Mouse (Mus musculus) megakaryocyte, adult 5-6 weeks (primary cell): ENCODE measurements around the gene Tacr1. TPM values are rescaled to one million over a fixed set of nuclear protein-coding genes. Genes with fewer than 3 reads are reported as not detected.

Experiments used
- ATAC-seq: 2 replicates; pipeline ENCODE4 v1.8.0; 2016; ENCODE audit warnings: mild to moderate bottlenecking, inconsistent platforms; ENCODE audit not compliant: poor library complexity, severe bottlenecking
- total RNA-seq, 2 experiments: library from RNA; stranded (forward) in 1 of 2; stranded (reverse) in 1 of 2; fragments of 153-499, 151-499 nt in 1 of 2; fragments of 221-1000, 200-1000 nt in 1 of 2; gene quantifications; 2 replicates each; pipeline versions ENCODE4 v1.2.3 to v1.2.4; 2015 to 2017

Tacr1 gene
- total RNA-seq, 2 experiments from 2014 or later = not detected

DNA sequence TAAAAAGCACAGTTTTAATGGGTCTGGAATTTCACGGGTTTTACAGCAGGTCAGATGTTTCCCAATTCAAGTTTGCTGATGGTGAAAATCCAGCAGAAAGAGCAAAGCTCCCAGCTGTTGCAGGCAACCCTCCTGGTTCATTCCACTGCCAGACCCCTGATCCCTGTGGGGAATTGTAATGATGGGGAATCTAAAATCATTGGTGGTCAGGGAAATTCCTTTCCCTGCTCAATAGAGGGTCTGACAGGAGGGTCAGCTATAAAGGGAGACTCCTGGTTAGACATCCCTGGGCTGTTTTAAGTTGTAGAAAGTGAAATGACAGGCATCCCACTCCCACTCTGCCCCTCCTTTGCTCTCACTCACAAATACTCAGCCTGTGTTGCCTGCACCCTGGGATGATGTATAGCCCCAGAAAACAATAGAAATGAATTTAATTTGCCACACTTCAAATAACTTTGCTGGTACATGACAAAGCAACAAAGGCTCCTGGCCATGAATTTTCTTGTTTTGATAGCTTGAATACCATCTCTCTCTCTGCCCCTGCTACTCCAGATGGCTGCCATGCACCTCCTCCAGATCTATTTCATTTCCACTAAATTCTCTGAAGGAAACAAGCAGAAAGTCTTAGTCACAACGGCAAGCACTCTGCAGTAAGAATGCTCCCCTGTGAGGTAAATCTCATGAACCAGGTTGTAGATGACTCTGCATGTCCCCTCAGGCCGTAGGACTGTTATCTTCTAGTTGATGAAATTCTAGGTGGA is 123.2 kb downstream of the Tacr1 start:
- ATAC-seq = no peak

DNA sequence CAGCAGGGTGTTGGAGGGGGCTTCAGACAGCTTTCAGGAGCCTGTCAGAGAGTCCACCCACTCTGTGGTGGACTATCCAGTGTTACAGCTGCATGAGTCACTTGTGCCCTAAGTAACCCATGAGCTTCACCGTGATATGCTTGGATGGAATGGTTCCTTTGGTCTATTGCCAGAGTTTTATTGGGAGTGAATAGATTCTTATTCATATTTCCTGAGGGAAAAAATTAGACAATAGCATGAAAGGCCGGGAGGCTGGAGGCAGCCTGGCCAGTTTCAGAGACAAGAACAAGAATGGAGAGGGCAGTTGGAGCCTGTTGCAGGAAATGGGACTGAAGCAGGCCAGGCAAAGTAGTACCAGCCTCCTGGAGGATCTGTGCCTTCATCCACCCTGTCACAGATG is 126.5 kb downstream of the Tacr1 start:
- no peak for ATAC-seq

DNA sequence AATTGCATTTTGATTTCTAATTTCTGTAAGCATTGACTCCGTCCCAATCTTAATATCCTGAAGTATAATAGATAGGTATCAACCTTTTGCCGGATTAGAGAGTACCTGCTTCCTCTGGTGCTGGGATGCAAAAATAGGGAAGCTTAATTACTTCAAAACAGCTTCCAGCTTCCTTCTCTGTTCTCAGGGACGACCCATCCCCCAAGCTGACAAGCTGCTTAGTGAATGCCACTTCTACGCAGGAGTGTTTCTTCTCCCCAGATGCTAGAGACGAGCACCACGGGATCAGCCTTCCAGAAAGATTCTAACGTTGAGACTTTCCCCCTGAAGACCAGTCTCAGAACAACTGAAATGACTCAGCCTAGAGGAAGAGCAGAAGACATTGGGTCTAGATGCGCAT is 134.5 kb downstream of the Tacr1 start:
- no peak for ATAC-seq

DNA sequence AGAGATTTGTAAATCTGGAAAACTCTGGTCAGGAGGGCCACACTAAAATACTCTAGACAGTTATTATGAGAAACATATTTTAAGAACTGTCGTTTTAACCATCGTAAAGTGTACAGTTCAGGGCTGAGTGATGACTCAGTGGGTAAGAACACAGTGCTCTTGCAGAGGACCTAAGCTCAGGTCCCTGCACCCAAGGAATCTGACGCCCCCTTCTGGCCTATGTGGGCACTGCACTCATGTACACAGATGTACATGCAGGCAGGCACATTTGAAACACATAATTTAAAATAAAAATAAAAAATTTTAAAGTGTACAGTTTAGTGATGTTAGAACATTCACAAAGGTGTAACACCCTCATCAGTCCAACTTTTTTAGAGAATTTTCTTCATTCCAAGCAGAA is 147.1 kb downstream of the Tacr1 start:
- no peak for ATAC-seq

- ATAC-seq = no peak
Measured at GRCm38 (mm10) chr6:82575445-82575844, 173.3 kb downstream of the Tacr1 start.

- ATAC-seq = no peak
Measured at GRCm38 (mm10) chr6:82585396-82585795, 183.3 kb downstream of the Tacr1 start.

- ATAC-seq = no peak
Measured at GRCm38 (mm10) chr6:82589387-82589786, 187.3 kb downstream of the Tacr1 start.

- ATAC-seq = no peak
Measured at GRCm38 (mm10) chr6:82595461-82596090, 193.4 kb downstream of the Tacr1 start.

DNA sequence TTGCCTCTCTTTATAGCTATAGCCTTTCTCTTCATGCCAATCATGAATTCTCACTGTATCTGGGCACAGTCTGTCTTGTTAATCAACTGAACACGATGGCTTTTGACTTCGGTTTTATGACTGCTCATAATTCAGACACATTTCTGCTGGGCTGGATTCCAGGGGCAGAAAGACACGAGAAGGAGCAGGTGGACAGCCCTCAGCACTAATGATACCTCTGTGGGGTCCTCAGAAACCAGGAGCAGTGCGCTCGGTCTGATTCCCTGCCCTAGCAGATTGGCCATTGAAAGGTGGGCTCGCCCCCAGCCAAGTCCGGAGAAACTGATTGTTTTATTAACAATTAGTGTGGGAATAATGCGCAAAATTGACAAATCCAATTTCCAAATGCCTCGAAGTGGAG is 201.1 kb downstream of the Tacr1 start:
- ATAC-seq = no peak

DNA sequence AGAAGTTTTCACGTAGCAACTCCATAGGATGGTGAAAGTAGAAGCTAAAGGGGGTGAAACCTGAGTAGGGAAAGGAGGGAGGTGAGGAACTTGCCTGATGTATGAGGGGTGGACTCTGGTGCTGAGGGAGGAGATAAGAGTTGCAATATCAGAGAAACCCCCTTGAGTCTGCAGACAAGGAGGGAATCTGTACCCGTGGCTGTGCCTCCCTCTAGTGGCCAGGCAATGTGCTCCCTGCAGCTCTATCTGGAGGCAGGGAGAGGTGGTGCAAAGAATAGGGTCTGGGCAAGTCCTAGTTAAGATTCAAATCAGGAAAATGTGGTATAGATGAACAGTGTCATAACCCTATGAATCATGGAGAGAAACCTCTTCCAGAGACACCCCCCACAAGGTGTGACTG is 201.5 kb downstream of the Tacr1 start:
- ATAC-seq = no peak

DNA sequence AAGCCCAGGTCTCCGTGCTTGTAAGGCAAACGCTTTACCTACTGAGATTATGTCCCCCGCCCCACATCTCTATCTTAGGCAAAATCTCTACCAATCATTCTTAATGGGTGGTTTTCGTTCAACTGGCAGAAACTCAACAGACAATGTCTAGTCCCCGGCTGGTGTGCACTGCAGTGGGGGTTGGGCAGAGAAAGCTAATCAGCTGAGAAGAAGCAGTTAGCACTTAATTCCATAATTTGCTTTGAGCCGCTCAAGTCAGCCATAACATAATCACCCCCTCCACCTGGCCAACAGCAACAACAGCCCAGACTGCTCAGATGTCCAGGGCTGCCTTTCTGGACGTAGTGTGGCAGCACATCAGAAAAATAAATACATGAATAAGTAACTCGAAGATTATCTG is 202.7 kb downstream of the Tacr1 start:
- no peak for ATAC-seq

DNA sequence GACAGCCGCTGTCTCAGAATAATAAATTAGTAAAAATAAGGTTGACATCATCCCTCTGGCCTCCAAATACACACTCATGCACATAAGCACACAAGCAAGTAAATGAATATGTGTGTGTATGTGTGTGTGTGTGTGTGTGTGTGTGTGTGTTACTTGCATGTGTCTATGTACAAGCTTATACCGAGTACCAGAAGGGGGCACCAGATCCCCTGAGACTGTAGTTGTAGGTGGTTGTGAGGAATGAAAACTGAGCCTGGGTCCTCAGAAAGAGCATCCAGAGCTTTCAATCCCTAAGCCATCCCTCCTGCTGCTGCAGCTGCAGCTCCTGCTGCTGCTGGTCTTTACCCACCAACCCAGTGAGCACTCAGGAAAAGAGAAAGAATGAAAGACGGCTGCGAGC is 206.6 kb downstream of the Tacr1 start:
- no peak for ATAC-seq

DNA sequence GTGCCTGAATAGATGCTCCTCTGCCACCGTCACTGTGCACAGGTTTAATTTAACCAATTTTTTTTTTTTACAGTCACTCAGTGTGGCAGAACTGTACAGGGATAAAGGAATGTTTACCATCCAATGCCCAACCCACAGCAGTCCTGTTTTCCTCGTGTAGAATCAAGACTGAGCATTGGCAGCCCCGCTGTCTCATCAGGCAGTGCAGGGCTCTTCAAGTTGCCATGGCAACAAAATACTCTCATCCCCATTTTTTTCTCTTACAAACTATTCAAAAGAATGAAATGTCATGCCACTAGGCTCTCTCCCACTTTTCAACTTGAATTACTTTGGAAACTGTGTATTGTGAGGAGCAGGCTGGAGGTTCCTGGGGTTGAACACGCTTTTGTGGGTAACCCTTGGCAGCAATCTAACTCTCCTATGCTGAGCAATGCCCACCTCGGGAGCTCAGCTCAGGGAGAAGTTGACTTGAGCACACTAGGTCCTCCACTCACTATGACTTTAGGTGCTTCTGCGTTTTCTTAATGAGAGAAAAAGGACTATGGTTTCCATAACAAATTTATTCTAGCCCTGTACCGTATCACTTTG is 207.3 kb downstream of the Tacr1 start:
- no peak for ATAC-seq
